Mouse (Mus musculus) left cerebral cortex, postnatal 10 days (tissue): ENCODE measurements around the gene Naaladl2. TPM values are rescaled to one million over a fixed set of nuclear protein-coding genes. Genes with fewer than 3 reads are reported as not detected.
A peak's percentile ranks its signal among the peaks of the same experiment; 100 is the strongest.
"Not testable (repeated sequence)": the region's sequence is repeated elsewhere in the genome, so short reads cannot be mapped to it uniquely, and the experiment has no call there.

Experiments
- DNase-seq, 2 experiments: peaks; one replicate each; pipeline ENCODE4 v3.0.0; 2021 to 2022; ENCODE audit warnings: low spot score in 2 of 2, mixed read lengths in 1 of 2; ENCODE audit errors: extremely low spot score in 1 of 2
- intact Hi-C: fragments of 180-260 bp; cut with DNase I; formaldehyde crosslinking; loops from one replicate; pipeline ENCODE4 v1.15.1; 2025
- total RNA-seq, 2 experiments: library from RNA; stranded (reverse); gene quantifications; 2 replicates each; pipeline ENCODE4 v1.2.3; 2021

Naaladl2 gene
- total RNA-seq, 2 experiments from 2014 or later = 1.7 to 2.3 TPM

- no peak for DNase-seq
- intact Hi-C loops = no loop called here
These were observed 629.1 kb downstream of the Naaladl2 start for GRCm38 (mm10) chr3:24514918-24515317.

- intact Hi-C loops = no loop called here
These were observed 657.5 kb downstream of the Naaladl2 start for GRCm38 (mm10) chr3:24486456-24487112.

GRCm38 (mm10) chr3:24463941-24464340 lies 680.1 kb downstream of the Naaladl2 start:
- intact Hi-C loops = no loop called here
- peak in 1 of 2 experiments; percentile 20 for DNase-seq

More at GRCm38 (mm10) chr3:24486456-24487112, 657.5 kb downstream of the Naaladl2 start:
- peak in 1 of 2 experiments; percentile 37 for DNase-seq

- no peak for DNase-seq
- intact Hi-C loops = no loop called here
These were observed 703.4 kb downstream of the Naaladl2 start for GRCm38 (mm10) chr3:24440621-24441020.

- intact Hi-C loops = no loop called here
- no peak for DNase-seq
These were observed 711.3 kb downstream of the Naaladl2 start for GRCm38 (mm10) chr3:24432761-24433160.

GRCm38 (mm10) chr3:24391737-24392136 lies 752.3 kb downstream of the Naaladl2 start:
- no peak for DNase-seq
- intact Hi-C loops = no loop called here

GRCm38 (mm10) chr3:24391311-24391710 lies 752.8 kb downstream of the Naaladl2 start:
- intact Hi-C loops = no loop called here

GRCm38 (mm10) chr3:24355010-24355409 lies 789.1 kb downstream of the Naaladl2 start:
- DNase-seq = no peak
- intact Hi-C loops = no loop called here

More at GRCm38 (mm10) chr3:24391311-24391710, 752.8 kb downstream of the Naaladl2 start:
- DNase-seq = no peak

- intact Hi-C loops = no loop called here
- no peak for DNase-seq
These were observed 822.3 kb downstream of the Naaladl2 start for GRCm38 (mm10) chr3:24321489-24322405.

GRCm38 (mm10) chr3:24314658-24315297 lies 829.3 kb downstream of the Naaladl2 start:
- DNase-seq = no peak
- intact Hi-C loops = no loop called here

GRCm38 (mm10) chr3:24225418-24225817 lies 918.6 kb downstream of the Naaladl2 start:
- DNase-seq = no peak
- intact Hi-C loops = no loop called here

GRCm38 (mm10) chr3:24217476-24217875 lies 926.6 kb downstream of the Naaladl2 start:
- intact Hi-C loops = no loop called here
- no peak for DNase-seq

GRCm38 (mm10) chr3:24166531-24166930 lies 977.5 kb downstream of the Naaladl2 start:
- intact Hi-C loops = no loop called here
- no peak for DNase-seq

GRCm38 (mm10) chr3:24163992-24164391 lies 980.1 kb downstream of the Naaladl2 start:
- intact Hi-C loops = no loop called here
- no peak for DNase-seq

GRCm38 (mm10) chr3:24151086-24151815 lies 992.8 kb downstream of the Naaladl2 start:
- intact Hi-C loops, DNase-seq: not testable (repeated sequence)

- no peak for DNase-seq
- intact Hi-C loops = no loop called here
These were observed 1001.3 kb downstream of the Naaladl2 start for GRCm38 (mm10) chr3:24142808-24143207.

GRCm38 (mm10) chr3:24138002-24138401 lies 1006.1 kb downstream of the Naaladl2 start:
- intact Hi-C loops = no loop called here
- DNase-seq = no peak

GRCm38 (mm10) chr3:24126200-24126599 lies 1017.9 kb downstream of the Naaladl2 start:
- DNase-seq = no peak
- intact Hi-C loops = no loop called here

- DNase-seq = no peak
- intact Hi-C loops = no loop called here
These were observed 1020.0 kb downstream of the Naaladl2 start for GRCm38 (mm10) chr3:24124034-24124433.
